Mouse (Mus musculus) kidney, embryonic 16.5 days (tissue): ENCODE results near the gene Usp36. TPM values are rescaled to one million over a fixed set of nuclear protein-coding genes. Genes with fewer than 3 reads are reported as not detected.
A peak's percentile ranks its signal among the peaks of the same experiment; 100 is the strongest.

ENCODE experiments used
- ATAC-seq: fragments of 200-750 bp; cut with Nextera tagmentation; 2 replicates; pipeline ENCODE4 v1.8.0; 2017; ENCODE audit warnings: moderate TSS enrichment; ENCODE audit not compliant: low FRiP score, low TSS enrichment
- H3K27ac ChIP-seq: fragments of 300-500 bp; sonication (generic); 2 replicates; pipeline ENCODE4 v1.5.1; 2014; ENCODE audit warnings: low read length
- H3K27me3 ChIP-seq: fragments of 300-500 bp; sonication (generic); 2 replicates; pipeline ENCODE4 v1.6.1; 2014; ENCODE audit warnings: low read length, control low read depth, mixed read lengths; ENCODE audit not compliant: insufficient read depth
- H3K36me3 ChIP-seq: fragments of 300-500 bp; sonication (generic); 2 replicates; pipeline ENCODE4 v1.6.1; 2014; ENCODE audit warnings: low read length, control low read depth, mixed read lengths; ENCODE audit not compliant: insufficient read depth
- H3K4me1 ChIP-seq: fragments of 300-500 bp; sonication (generic); 2 replicates; pipeline ENCODE4 v1.6.1; 2014; ENCODE audit warnings: low read length, control low read depth, mixed read lengths; ENCODE audit not compliant: insufficient read depth
- H3K4me2 ChIP-seq: fragments of 300-500 bp; sonication (generic); replicated peaks from 2 replicates; pipeline ENCODE4 v1.6.1; 2014; ENCODE audit warnings: low read depth, low read length
- H3K4me3 ChIP-seq: fragments of 300-500 bp; sonication (generic); 2 replicates; pipeline ENCODE4 v1.5.1; 2014; ENCODE audit warnings: mild to moderate bottlenecking, low read length
- H3K9ac ChIP-seq: fragments of 300-500 bp; sonication (generic); replicated peaks from 2 replicates; pipeline ENCODE4 v1.6.1; 2014; ENCODE audit warnings: low read length
- H3K9me3 ChIP-seq: fragments of 300-500 bp; sonication (generic); 2 replicates; pipeline ENCODE4 v1.6.1; 2016; ENCODE audit warnings: low read length, control low read depth
- WGBS: fragments of 180-500 bp; shearing (Covaris S2); extraction: QIAGEN DNeasy Blood & Tissue Kit; methylation state at CpG from one replicate; pipeline ENCODE4 v1.1.7; 2014; 5-methylcytosine and 5-hydroxymethylcytosine counted together
- polyA plus RNA-seq: library from polyadenylated mRNA; unstranded; fragments of >200 nt; fragmentation: Nextera tagmentation; extraction: Ambion mirVana; gene quantifications from 2 replicates; pipeline ENCODE4 v1.2.1, GENCODE M21; 2015

The Usp36 gene
- polyA plus RNA-seq, 1 experiment from 2014 or later: 21.4 TPM

DNA sequence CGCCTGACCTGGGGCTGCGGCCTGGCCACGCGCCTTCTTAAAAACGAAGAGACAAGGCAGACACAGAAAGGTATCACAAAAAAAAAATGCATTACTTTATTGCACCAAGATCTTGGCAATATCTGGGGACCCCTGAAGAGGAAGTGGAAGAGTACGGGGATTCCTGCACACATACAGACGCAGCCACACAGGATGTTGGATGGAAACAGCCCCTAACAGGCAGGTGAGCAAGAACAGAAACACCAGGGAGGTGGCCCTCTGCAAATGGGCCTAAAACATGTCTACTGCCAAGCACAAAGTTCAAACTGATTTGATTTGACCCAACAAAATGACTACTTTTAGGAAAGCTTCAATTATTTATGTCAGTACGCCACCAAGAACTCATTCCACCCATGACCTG is 30.5 kb downstream of the Usp36 start:
- peaks cover 5% of the 10 kb centered on the region for H3K4me1 ChIP-seq
- H3K9me3 ChIP-seq: no peaks in the 10 kb centered on the region
- no peak overlapping the region for H3K4me2 ChIP-seq
- 94% methylated on average over 8 of the region's 8 CpGs for WGBS
- no peak overlapping the region for H3K4me3 ChIP-seq
- no peak overlapping the region for H3K9ac ChIP-seq
- peaks cover 69% of the 10 kb centered on the region for H3K36me3 ChIP-seq
- no peak for ATAC-seq
- no peaks in the 10 kb centered on the region for H3K27me3 ChIP-seq
- no peak overlapping the region for H3K27ac ChIP-seq

DNA sequence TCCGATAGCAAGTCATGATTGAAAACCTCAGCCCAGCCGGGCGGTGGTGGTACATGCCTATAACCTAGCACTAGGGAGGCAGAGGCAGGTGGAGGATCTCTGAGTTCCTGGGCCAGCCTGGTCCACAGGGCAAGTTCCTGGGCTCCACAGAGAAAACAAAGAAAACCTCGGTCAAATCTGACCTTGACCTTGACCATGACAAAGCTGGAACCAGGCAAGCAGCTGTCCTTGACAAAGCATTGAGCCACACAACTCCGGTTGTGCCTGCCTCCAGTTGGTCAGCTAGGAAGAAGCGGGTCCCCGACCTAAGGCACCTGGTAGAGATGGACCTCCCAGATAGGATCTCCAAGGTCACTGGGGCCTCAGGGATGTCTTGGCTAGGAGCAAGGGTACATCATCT is 33.7 kb downstream of the Usp36 start:
- H3K9me3 ChIP-seq: no peaks in the 10 kb centered on the region
- H3K9ac ChIP-seq: no peak overlapping the region
- ATAC-seq: no peak
- H3K4me2 ChIP-seq: no peak overlapping the region
- H3K27ac ChIP-seq: no peak overlapping the region
- peaks cover 39% of the 10 kb centered on the region for H3K36me3 ChIP-seq
- H3K4me3 ChIP-seq: no peak overlapping the region
- H3K4me1 ChIP-seq: peaks cover 18% of the 10 kb centered on the region
- 87% methylated on average over 7 of the region's 7 CpGs for WGBS
- H3K27me3 ChIP-seq: no peaks in the 10 kb centered on the region

DNA sequence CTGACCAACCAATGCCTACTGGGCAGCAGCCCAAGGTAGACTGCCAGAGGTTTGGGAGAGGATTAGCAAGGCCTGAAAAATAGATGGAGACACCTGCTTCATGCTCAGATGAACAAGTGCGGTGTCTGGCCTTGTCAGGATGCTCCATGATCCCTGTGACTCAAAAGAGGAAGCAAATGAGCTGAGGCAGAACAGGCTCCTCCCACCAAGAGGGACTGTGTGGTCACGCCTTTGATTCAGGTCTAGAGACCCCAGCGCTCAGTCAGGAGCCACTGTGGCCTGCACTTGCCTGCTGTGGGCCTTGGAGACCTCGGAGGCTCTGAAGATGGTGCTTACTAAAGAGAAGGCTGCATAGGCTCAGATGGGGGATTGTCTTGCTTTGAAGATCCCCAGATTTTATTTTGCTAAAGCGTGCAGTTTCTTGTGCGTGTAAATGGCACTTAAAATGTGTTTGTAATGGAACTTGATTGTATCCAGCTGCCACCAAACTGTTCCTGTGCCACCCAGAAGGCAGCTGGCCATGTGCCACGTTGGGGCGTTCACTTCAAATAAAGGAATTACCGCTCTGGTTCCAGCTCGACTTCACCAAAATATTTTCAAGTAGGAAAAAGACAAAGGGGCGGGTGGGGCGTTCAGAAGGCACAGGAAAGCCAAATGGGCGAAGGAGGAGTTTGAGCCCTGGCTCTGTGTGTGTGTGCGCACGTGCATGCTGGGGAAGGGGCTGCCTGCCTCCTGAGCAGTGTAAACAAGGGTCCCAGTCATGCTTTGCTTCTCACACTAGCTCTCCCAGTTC is 35.7 kb downstream of the Usp36 start:
- Histone ChIP-seq H3K4me1 (peaks cover 21% of the 10 kb centered on the region), H3K36me3 (peaks cover 22% of the 10 kb centered on the region), H3K9me3 (no peaks in the 10 kb centered on the region), H3K9ac (no peak overlapping the region), H3K27me3 (no peaks in the 10 kb centered on the region), H3K4me3 (no peak overlapping the region), H3K27ac (peak overlapping the region; percentile 80), H3K4me2 (no peak overlapping the region)
- WGBS: 23% methylated on average over 15 of the region's 15 CpGs
- ATAC-seq: peak; percentile 72

- WGBS: 76% methylated on average over 7 of the region's 7 CpGs
- peaks cover 15% of the 10 kb centered on the region for H3K36me3 ChIP-seq
- peaks cover 28% of the 10 kb centered on the region for H3K4me1 ChIP-seq
- no peak overlapping the region for H3K9ac ChIP-seq
- ATAC-seq: no peak
- peak overlapping the region; percentile 80 for H3K27ac ChIP-seq
- no peaks in the 10 kb centered on the region for H3K9me3 ChIP-seq
- no peak overlapping the region for H3K4me3 ChIP-seq
- H3K4me2 ChIP-seq: no peak overlapping the region
- no peaks in the 10 kb centered on the region for H3K27me3 ChIP-seq
These were observed 36.4 kb downstream of the Usp36 start for GRCm38 (mm10) chr11:118253447-118254158.

DNA sequence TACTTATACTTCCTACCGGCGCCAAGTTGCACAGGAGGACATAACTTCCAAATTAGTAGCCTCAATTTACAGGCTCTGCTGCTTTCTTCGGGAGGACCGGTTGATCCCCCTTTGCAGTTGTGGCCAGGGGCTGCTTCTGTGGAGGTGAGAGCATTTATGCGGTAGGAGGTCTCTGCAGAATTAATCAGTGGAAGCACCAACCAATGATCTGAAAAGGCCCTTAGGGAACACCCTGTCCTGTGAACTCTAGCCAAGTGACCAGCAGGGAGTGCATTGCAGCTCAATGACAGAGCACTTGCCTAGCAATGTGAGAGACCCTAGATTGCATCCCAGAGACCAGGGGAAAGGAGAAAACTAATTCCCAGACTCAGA is 41.0 kb downstream of the Usp36 start:
- Histone ChIP-seq H3K4me1 (peaks cover 45% of the 10 kb centered on the region), H3K9me3 (no peaks in the 10 kb centered on the region), H3K4me3 (peak overlapping the region; percentile 87), H3K4me2 (peak overlapping the region; percentile 56), H3K9ac (peak overlapping the region; percentile 64), H3K27me3 (no peaks in the 10 kb centered on the region), H3K27ac (peak overlapping the region; percentile 97), H3K36me3 (no peaks in the 10 kb centered on the region)
- ATAC-seq: peak; percentile 52
- WGBS: 1% methylated on average over 5 of the region's 5 CpGs

DNA sequence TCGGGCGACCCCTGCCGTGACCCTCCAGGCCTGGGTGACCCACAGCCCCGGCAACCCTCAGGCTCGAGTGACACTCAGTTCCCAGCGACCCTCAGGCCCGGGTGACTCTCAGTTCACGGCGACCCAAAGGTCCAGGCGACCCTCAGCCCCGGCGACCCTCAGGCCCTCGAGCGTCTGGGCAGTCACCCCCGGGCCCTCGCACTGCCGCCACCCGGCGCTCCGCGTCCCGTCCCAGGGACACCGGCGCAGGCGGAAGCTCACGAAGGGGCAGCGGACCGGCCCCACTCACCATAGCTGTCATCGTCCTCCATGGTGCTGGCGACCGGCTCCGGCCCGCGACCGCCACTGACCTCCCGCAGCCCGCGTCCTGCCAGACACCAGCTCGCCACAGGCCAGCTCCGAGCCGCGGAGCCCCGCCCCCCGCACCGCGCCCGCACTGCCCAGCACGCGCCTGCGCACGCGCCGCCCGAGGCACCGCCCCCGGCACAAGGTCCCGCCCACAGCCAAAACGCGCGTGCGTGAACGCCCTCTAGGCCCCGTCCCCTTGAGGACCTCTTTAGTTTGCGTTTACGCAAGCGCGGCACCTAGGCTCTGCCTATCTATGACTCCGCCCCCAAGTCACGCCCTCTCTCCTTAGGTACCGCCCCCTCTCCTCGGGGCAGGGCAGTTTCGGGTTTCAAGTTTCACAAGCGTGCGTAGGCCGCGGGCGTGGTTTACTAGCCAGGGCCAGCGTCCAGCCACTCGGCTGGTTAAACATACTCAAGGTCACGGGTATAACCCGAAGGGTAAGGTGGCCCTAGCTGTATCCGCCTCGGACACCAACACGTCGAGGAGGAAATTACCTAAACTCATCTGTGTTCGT is 41.7 kb downstream of the Usp36 start, which contains the start of gene Cyth1:
Gene Cyth1, minus strand, starts transcription at position 443 of the 862 bp plus-strand sequence.
- WGBS: under 1% methylated on average over 84 of the region's 86 CpGs

DNA sequence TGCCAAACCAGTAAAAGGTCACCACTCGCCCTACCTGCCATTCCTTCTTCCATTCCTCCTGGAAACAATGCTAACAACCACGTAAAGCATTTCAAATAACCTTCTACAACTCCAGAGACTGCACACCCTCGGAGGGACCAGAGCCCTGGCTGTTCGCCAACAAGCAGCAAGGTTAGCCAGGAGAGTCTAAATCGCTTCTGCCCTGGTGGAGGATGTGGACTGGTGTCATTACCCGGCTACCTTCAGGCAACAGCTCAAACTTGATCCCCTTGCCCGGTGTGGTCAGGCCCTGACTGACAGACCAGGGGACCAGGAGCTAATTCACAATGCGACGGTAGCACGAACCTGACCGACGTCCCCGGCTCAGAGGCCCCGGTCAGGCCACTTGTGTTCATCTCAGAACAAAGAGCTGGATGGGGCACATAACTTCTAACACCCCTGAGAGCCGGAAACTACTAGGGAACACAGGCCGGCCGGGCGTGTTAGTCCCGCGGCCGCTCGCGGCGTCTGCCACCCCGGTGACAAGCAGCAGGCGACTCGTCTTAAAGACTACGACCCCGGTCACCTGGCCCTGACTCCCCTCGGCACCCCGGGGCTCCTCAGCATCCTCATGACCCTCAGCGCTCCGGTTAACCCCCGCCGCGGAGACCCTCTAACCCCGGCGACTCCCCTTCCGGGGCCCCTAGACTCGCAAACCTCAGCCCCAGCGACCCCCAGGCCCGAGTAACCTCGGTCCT is 42.5 kb downstream of the Usp36 start:
- peak overlapping the region; percentile 89 for H3K9ac ChIP-seq
- no peak for ATAC-seq
- peak overlapping the region; percentile 83 for H3K4me2 ChIP-seq

More for the DNA sequence above, 41.7 kb downstream of the Usp36 start, which contains the start of gene Cyth1:
- Histone ChIP-seq H3K4me2 (peak within 1 kb of the TSS; percentile 83), H3K9ac (peak within 1 kb of the TSS; percentile 89), H3K4me1 (peaks cover 43% of the 10 kb centered on the region), H3K27ac (peak within 1 kb of the TSS; percentile 97), H3K4me3 (peak within 1 kb of the TSS; percentile 87), H3K36me3 (no peaks in the 10 kb centered on the region), H3K9me3 (no peaks in the 10 kb centered on the region), H3K27me3 (no peaks in the 10 kb centered on the region)
- ATAC-seq: peak; percentile 96

DNA sequence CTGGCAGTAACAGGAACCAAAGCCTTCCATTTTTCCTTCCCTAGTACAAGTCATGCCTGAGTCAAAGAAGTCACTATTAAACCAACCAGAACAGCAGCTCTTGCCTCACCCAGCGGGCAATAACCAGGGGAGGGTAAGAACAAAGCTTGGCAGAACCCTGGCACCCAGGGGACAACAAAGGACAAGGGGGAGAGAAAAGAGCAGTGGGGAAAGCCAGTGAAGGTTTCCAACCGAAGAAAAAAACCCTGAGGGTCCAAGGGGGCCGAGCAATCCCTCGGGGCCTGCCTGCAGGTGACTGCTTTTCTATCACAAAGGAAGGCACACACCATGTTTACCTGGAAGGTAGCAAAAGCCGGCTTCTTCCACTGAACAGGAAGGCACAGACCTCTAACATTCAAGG is 43.3 kb downstream of the Usp36 start:
- Histone ChIP-seq H3K4me2 (peak overlapping the region; percentile 83), H3K9ac (peak overlapping the region; percentile 89), H3K36me3 (no peaks in the 10 kb centered on the region), H3K4me1 (peaks cover 54% of the 10 kb centered on the region), H3K4me3 (peak overlapping the region; percentile 87), H3K9me3 (no peaks in the 10 kb centered on the region), H3K27ac (peak overlapping the region; percentile 81), H3K27me3 (no peaks in the 10 kb centered on the region)
- no peak for ATAC-seq
- WGBS: 54% methylated on average over 5 of the region's 5 CpGs

More for the DNA sequence above, 42.5 kb downstream of the Usp36 start:
- WGBS: under 1% methylated on average over 43 of the region's 43 CpGs
- no peaks in the 10 kb centered on the region for H3K36me3 ChIP-seq
- H3K4me3 ChIP-seq: peak overlapping the region; percentile 87
- H3K27me3 ChIP-seq: no peaks in the 10 kb centered on the region
- no peaks in the 10 kb centered on the region for H3K9me3 ChIP-seq
- peak overlapping the region; percentile 81 for H3K27ac ChIP-seq
- H3K4me1 ChIP-seq: peaks cover 46% of the 10 kb centered on the region

- no peak overlapping the region for H3K4me3 ChIP-seq
- ATAC-seq: no peak
- H3K27me3 ChIP-seq: no peaks in the 10 kb centered on the region
- no peak overlapping the region for H3K27ac ChIP-seq
- H3K4me2 ChIP-seq: no peak overlapping the region
- no peaks in the 10 kb centered on the region for H3K36me3 ChIP-seq
- no peak overlapping the region for H3K9ac ChIP-seq
- peaks cover 67% of the 10 kb centered on the region for H3K4me1 ChIP-seq
- no peaks in the 10 kb centered on the region for H3K9me3 ChIP-seq
- WGBS: 85% methylated on average over 2 of the region's 2 CpGs
These were observed 44.9 kb downstream of the Usp36 start for GRCm38 (mm10) chr11:118245130-118245529.
